Mouse (Mus musculus): ENCODE data around the gene Inmt.

GRCm38 (mm10) chr6:55128391-55128790 is 46.5 kb downstream of the Inmt start:
- TF ChIP-seq GATA1 (IDR thresholded peaks at IDR 0.05; ENCODE audit: borderline replicate concordance, low read length), result no peak
- TF ChIP-seq FLI1 (IDR thresholded peaks at IDR 0.05; ENCODE audit: low read length), result no peak

Measured in megakaryocyte, embryonic 14.5 days (primary cell).